Mouse (Mus musculus): ENCODE measurements around the gene Eya2.

Eya2 gene

DNA sequence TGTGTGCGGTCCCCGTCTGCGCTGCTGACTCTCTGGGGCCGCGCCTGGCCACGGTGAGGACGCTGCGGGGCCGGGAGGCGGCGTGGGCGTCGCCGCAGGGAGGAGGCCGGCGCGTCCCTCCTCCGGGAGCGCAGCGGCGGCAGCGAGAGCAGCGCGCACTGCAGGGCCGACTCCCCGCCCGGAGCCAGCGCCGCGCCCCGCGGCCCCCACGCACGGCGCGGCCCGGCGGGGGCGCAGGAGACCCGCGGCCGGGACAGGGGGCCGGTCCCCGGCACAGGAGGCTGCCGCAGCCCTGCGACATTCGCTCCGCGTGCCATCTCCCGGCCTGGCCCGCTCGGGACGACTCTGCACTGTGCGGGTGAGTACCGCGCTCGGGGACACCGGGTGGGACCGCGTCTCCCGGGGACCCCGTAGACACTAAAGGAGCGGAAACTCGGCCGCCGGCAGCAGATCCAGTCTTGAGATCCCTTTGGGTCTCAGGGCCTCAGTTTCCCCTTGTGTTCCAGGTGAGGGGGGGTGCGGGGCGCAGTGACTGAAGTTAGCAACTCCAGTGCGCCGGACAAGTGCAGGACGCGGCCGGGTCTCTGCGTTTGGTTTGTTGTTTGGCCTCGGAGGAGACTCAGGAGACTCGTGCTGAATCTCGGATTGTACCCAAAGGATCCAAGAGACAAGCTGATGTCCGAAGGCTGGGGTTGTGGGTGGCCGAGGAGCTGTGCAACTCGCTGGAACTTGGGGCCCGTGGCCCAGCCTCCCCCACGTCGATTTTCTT, at the start of gene Eya2:
Eya2 (plus strand) TSS at position 126 of the 769 bp plus-strand sequence.
- no peak for DNase-seq (ENCODE audit: low spot score in 2 of 2)

DNA sequence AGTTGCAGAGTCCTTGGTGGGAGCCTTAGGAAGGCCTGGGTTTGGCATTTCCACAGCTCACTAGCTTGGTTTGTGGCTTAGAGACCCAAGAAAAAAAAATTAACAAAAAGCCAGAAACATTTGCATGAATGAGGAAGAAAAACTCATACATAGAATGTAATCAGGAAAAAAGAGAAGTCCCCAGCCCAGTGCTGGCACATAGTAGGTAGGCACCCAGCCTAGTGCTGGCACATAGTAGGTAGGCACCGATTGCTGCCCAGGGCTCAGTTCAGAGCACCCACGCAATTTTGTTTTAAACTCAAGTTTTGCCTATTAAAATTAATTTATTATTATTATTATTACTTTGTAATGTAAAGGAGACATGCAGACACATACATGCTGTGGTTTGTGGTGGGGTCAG, 49.1 kb upstream of the Eya2 start:
- no peak for DNase-seq (ENCODE audit: low spot score in 2 of 2)

DNA sequence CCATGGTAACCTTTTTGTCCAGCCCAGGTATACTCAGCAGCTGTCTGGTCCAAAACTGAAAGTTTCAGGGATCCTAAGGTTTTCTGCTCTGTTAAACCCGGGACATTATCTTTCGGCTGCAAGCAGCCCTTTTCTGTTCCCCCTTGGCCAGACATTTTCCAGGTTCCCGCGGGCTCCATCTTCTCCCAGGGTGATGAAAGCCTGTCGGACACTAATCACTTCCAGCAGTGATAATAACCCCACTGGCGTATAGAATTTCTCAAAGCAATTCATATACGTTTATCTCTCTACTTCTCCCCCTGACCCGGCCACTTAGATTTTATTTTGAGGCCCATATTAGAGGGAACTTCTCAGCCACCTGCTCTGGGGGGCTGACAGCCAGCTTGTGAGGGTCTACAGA, 48.5 kb upstream of the Eya2 start:
- DNase-seq (ENCODE audit: low spot score in 2 of 2) = no peak

DNA sequence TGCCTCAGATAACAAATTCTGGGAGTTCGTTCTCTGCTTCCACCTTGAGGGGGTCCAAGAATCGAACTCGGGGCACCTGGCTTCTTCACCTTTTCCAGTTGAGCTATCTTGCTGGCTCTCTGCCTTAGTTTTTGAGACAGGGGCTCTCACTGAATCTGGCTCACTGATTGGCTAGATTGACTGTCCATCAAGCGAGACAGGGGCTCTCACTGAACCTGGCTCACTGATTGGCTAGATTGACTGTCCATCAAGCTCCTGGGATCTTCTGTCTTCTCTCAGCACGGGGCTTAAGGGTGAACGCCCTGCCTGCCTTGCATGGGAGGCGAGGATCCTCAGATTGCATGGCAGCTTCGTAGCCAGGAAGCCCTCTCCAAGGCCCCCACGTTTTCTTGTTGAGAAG, 47.4 kb upstream of the Eya2 start:
- DNase-seq (ENCODE audit: low spot score in 2 of 2) = no peak

DNA sequence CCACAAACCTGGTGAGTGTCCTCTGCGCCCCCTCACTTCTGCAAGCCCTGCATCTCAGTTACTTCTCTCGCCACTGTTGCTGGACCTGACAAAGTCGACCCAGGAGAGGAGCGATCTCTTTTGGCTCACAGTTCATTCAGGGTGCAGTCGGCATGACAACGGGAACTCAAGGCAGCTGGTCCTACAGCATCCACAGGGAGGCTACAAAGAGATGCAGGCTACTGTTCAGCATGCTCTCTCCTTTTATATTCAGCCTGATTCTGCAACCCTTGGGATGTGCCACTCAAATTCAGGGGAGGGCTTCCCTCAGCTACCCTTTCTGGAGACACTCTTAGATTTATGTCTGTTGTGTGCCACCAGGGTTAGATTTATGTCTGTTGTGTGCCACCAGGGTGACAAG, 46.2 kb upstream of the Eya2 start:
- no peak for DNase-seq (ENCODE audit: low spot score in 2 of 2)

DNA sequence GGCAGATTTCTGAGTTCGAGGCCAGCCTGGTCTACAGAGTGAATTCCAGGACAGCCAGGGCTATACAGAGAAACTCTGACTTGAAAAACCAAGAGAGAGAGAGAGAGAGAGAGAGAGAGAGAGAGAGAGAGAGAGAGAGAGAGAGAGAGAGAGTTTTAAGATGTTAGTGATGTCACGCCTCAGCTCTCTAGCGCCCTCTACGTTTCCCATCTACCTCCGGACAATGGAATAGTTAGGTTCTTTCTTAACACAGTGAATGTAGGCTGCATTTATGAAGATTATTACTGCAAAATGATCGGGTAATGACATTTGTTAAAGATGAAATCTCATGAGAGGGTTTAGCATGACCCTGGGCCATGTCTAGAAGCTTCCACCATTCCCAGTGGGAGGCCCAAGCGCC, 44.4 kb upstream of the Eya2 start:
- peak; percentile 21 to 31 for DNase-seq (ENCODE audit: low spot score in 2 of 2)

DNA sequence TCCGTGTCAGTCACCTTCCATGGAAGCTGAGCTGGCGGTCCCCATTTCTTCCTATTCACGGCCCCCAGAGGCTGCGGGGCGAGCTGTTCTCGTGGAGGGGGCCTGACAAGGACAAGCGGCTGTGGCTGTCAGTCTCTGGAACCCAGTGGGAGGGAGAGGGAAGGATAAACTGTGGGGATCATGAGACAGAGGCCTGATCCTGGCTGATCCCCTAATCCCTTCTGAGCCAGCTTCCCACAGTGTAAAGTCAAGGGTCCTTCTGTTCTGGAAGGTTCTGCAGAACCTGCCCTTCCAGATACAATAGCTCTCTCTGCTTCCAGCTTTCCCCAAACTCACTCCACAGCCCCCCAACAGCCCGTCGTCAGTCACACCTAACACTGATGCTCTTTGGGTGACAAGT, 40.8 kb upstream of the Eya2 start:
- no peak for DNase-seq (ENCODE audit: low spot score in 2 of 2)

DNA sequence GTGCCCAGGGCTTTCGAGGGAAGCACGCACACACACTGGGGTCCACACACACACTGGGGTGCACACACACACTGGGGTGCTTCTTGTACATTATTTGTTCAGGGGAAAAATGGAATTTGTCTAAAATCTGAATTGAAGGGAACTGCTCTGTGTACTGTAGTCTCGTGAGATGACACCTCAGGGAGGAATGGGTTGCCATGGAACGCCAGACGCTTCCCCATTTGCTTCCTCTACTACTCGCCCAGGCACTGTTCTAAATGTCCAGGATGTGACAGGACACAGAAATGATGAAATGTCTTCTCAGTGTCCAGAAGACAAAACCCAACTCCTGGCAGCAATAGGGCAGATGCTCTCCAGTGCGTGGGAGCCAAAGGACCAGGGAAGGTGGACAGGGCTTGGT, 37.6 kb upstream of the Eya2 start:
- DNase-seq (ENCODE audit: low spot score in 2 of 2) = no peak

DNA sequence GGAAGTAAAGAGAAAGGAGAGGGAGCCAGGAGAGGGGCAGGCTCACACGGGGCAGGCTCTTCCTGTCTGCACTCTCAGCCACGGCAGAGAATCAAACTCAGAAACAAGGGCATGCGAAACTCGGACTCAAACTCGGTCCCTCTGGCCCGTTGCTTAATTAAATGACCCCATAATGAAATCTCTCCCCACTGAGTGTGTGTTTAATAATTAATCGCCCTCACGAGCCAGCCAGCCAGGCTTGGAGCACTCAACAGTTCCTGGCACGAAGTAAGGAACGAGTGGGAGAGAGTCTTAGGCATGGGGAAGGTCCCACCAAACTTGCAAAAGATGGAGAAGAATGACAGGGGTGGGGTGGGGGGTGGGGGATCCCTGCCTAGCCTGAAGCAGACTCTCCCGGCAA, 35.9 kb upstream of the Eya2 start:
- no peak for DNase-seq (ENCODE audit: low spot score in 2 of 2)

DNA sequence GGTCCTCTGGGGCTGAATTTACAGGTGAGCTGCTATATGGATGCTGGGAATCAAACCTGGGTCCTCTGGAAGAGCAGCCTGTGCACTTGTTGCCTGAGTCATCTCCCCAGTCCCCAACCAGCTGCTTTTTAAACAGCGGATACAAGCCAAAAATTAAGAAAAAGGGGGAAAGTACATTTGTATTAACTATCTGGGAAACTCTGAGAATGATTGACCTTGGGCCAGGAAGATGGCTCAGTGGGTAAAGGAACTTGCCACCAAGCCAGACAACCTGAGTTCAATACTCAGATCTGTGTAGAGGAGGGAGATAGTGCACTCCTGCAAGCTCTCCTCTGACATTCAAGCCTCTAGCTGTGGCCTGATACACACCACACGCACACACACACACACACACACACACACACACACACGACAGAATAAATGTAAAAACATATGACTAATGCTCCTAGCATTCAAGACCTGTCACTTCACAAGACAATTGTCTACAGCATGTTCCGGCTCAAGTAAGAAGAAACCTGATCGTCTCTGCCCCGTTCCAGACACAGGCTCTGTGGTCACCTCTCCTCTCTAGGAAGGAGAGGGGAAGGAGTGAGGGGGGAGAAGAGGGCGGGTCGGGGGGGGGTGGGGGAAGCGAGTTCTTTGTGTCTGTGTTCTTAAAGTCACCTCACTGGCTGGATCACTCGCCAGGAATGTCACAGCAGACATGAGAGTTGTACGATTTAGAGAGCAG, 35.2 kb upstream of the Eya2 start:
- no peak for DNase-seq (ENCODE audit: low spot score in 2 of 2)

DNA sequence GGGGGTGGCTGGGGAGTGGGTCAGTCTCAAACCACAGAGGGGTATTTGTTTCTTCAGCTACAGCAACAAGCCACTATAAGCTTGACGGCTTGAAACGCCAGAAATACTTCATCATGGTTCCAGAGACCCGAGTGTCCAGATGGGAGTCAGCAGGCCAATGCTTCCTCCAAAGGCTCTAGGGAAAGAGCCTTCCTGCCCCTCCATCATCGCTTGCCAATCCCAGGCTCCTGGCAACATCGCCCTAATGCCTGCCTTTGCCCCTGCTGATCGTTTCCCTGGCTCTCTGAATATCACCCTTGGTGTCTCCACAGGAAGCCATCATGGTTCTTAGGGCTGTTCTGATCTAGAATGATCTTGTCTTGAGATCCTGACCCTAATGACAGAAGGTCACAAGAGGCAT, 33.0 kb upstream of the Eya2 start:
- DNase-seq (ENCODE audit: low spot score in 2 of 2) = no peak

DNA sequence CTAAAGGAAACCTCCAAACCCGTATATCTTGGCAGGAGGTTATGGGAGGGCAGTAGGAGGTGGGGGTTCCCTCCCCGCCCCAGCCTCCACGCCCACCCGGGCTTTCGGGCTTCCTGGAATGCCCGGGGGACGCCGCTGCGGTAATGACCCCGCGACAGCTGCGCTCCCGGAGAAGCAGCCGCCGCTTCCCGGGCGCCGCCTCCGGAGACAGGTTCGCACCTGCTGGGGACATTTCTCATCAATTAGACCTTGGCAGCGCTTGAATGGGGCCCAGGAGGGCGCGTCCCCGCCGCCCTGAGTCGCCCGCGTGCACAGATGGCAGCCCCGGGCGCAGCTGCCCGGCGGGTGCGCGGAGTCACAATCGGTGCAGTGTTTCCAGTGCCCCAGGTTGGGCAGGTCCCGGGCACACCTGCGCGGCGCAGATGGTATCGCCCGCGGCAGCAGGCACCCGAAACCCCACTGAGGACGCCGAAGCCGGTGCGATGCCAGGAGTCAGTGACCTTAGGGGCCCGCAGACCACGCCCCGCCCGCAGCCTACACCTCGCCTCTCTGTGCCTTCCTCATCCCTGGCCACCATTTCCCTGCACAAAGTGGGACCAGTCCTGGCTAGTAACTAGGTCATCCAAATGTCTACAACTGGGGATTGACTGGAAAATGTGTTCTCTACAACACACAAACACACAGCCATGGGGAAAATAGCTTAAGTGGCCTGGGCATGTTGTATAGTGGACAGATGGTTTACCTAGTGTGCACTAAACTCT, 31.4 kb upstream of the Eya2 start:
- no peak for DNase-seq (ENCODE audit: low spot score in 2 of 2)

DNA sequence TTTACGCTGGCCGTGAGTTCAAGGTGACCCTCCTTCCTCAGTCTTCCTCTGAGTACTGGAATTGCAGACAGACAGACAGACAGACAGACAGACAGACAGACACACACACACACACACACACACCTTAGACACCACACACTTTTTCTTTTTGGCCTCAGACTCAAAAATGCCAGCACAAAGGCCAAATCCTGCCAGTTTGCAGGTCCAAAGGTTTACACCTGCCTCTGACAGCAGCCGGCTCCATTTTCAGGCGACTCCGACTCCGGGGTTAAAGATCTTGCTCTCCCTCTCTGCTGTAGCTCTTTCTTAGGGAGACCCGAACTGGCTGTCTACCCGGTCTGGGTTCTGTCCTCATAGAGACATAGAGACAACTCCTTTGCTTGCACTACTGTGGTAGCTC, 30.7 kb upstream of the Eya2 start:
- DNase-seq (ENCODE audit: low spot score in 2 of 2) = no peak

DNA sequence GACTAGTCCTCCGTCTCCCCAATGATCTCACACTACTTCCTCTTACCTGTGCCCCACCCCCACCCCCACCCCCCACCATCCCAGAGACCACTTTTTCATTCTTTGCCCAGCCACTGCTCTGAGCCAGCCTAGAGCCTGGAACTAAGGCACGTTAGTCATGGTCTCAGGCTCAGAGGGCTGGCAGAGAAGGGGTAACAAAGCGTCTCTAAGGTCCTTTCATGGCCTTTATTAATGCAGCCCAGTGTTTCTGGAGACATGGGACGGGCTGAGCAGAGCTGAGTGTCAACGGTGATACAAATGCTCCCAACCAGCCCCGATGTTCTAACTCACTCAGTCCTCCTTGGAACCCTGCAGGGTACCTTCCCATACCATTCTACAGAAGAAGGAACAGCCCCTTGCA, 30.2 kb upstream of the Eya2 start:
- no peak for DNase-seq (ENCODE audit: low spot score in 2 of 2)

DNA sequence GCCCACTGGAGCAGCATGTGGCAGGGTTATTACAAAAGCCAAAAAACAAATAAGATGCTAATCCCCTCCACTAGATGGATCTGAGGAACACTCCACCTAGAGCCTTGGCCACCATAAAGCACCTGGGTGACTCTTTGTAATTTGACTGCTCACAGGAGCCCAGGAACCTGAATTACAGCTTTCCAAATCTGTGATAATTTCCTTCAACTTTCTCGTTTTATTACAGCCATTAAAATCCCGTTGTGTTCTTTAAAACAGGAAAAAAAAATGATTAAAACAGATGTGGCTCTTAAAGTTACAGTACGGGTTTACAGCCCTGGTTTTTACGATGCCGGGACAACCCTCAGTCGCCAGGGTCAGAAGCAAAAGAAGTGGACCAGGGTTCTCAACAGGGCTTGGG, 27.9 kb upstream of the Eya2 start:
- no peak for DNase-seq (ENCODE audit: low spot score in 2 of 2)

DNA sequence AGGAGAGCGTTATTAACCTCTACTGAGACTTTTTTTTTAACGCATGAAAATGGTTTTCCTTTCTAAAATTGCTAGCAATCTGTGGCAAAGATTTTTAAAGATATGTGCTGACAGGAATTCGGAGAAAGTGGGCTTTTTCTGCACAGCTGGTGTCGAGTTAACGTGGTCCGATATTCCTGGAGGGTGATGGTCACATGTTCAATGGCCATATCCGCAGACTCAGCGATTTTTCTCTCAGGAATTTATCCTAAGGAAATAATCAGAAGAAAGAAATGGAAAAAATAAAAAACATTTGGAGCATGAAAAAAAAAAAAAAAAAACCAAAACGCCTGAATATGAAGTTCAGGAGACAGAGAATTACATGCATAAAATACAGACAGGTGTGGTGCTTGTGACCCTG, 27.0 kb upstream of the Eya2 start:
- DNase-seq (ENCODE audit: low spot score in 2 of 2) = no peak

DNA sequence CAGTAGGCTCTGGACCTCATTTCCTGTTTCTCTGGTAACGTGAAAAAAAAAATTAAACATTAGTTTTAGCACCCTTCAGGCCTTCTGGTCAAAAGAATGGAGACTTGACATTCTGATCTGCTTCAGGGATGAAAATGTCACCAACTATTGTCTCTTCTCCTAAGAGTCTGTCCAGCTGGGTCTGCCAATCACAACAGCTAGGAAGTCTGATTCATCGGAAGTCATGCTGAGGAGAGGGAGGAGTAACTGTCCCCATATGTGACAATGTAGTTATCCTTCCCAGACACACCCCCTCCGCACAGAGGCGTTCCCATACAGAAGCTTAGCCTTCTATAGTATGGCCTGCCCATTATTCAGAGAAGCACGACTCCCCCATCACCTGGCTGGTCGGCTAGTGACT, 25.9 kb upstream of the Eya2 start:
- DNase-seq (ENCODE audit: low spot score in 2 of 2) = no peak

DNA sequence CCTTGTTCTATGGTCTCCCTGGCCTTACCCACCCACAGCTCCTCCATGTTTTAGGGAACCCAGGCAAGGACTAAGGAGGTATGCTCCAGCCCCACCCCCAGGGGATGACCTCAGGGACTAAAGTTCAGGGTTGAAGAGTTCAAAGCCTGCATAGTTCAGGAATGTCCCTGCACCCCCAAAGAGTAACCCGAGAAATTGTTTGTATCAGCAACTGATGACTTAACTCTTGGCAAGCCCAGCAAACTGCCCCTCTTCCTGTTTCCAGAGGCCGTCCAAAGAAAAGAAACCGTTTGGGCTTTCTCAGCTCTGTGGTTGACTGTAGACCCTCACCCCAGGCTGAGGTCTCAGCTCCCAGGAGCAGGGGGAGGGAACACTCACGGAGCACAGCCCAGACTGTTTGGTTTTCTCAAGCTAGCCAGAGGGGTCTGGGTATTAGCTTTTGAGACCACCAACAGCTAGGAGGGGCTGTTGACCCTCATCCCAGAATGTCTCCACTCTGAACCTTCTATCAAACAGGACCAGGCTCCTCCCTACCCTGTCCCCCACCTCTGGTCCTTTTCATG, 23.5 kb upstream of the Eya2 start:
- no peak for DNase-seq (ENCODE audit: low spot score in 2 of 2)

DNA sequence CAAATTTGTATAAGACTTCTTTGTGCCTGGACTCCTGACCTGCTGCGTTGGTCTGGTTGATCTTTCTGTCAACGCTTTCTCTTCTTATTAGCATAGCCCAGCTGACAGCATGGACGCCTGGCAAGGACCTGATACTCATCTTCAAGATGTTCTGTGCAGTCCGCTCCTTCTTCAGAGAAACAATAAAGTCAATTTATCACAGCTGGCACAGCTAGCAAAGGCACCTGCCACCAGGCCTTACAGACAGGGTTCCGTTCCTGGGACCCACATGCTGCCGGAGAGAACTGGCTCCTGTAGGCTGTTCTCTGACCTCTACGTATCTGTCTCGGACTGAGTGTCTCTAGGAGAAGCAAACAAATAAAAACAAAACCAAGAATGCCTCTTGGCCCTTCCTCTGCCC, 11.8 kb upstream of the Eya2 start:
- no peak for DNase-seq (ENCODE audit: low spot score in 2 of 2)

DNA sequence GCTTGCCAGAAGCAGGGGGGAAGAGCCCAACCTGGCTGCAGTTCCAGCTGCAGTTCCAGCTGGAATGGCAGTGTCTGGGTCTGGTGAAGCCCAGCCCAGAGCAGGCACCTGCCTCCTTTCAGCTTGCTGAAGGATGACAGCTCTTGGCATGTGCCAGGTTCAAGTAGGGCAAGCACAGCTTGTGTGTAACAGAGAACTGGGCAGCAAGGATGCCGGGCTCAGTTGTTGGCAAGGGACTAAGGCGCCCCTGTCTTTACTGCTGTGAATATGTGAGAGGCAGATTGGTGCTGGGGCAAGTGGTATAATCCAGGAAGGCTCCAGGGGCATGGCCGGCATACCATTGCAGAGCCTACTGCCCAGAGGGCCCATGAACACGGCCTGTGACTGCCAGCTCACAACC, 11.3 kb upstream of the Eya2 start:
- no peak for DNase-seq (ENCODE audit: low spot score in 2 of 2)

DNA sequence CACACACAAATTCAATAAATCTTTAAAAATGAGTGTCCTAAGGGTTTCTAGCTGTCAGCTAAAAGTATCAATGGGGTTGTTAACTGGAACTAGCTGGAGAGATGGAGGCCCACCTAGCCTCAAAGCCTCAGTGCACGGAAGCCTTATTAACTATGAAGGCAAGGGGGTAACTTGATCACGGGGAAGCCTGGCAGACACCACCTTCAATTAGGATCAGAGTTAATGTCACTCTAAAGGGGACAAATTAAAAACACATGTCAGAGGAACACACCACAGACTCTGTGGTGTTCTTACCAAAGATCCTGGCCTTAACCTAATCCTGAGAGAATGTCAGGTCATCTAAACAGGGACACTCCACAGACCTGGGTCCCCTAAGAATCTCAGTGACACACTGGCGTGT, 10.3 kb upstream of the Eya2 start:
- no peak for DNase-seq (ENCODE audit: low spot score in 2 of 2)

DNA sequence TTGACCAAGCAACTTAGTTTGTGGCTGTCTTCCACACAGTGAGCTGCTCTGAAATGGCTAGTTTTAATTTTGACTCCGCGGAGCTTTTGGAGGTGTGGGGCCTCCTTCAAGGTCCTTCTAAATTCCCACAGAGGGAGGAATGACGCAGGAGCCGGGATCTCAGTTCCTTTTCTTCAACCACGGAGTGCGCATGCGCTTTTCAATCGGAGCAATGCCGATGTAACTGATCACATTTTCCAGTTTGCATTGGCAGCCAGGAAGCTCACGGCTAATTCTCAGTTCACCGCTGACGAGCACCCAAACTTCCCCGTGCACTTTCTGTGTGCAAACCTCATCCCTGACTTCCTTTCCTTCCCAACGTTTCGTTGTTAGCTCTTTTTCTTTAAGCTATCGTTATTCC, 4.1 kb upstream of the Eya2 start:
- no peak for DNase-seq (ENCODE audit: low spot score in 2 of 2)

DNA sequence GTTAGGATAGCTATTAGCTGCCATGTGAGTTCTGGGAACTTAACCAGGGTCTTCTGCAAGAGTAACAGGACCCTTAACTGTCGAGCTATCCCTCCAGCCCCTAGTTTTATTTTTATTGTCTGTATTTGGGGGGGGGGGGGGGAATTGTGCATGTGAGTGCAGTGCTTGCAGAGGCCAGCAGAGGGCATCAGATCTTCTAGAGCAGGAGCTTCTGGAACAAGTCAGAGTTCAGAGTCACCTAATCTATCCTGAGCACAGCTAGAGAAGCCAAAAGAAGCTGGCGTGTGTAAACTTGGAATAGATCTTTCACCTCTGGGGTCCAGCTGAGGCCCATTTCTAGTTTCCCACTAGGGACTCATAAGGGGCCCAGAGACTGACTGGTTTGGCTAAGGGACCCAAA, 1.1 kb upstream of the Eya2 start:
- no peak for DNase-seq (ENCODE audit: low spot score in 2 of 2)
